Comparison of ENCODE assay signal across 9 mouse cellular contexts in genomic region chr3:66331592-66332400, GRCm38 (mm10). TPM values are rescaled to one million over a fixed set of nuclear protein-coding genes. Genes with fewer than 3 reads are reported as not detected.
DNase-seq lines count a peak whose midpoint lies in the region; ATAC-seq lines count a peak whose summit lies in the region.
"Had no signal": no experiment of that assay in that cellular context is flagged by ENCODE, and none has a peak within 500 bp of the region (broad histone marks: within the 10 kb centered on the region; RNA-seq: fewer than 3 reads in every experiment).

No protein-coding gene starts in this region.

- H3K4me3 ChIP-seq in limb, embryonic 10.5 days = no peak overlapping the region

- H3K9me3 ChIP-seq in limb, embryonic 10.5 days (replicated peaks) = no peaks in the 10 kb centered on the region

- peak overlapping the region; percentile 63; the same call in 1 of the 2 replicates for H3K27ac ChIP-seq in limb, embryonic 10.5 days

- no peaks in the 10 kb centered on the region for H3K36me3 ChIP-seq in limb, embryonic 10.5 days

- peak; percentile 10 to 27 for DNase-seq in B cell, adult 2 months
- peak; percentile 93 for DNase-seq in NIH3T3 (ENCODE audit: low read depth)
- peak; percentile 88 to 94 for DNase-seq in cerebellum, postnatal 10 days
- DNase-seq in frontal cortex, postnatal 14 days (ENCODE audit: low spot score in 2 of 2) = peak; percentile 9 to 32
- peak; percentile 36 to 42 for DNase-seq in kidney, adult 8-10 months
- DNase-seq in limb, embryonic 10.5 days (ENCODE audit: low spot score) = peak; percentile 81
- peak; percentile 2 for DNase-seq in naive thymus-derived CD4-positive, alpha-beta T cell, adult 2 months (ENCODE audit: low read depth)

- 60% methylated on average over 12 of the region's 12 CpGs for whole genome bisulfite sequencing in limb, embryonic 10.5 days

- H3K4me1 ChIP-seq in limb, embryonic 10.5 days = peaks cover 28% of the 10 kb centered on the region

- H3K27me3 ChIP-seq in limb, embryonic 10.5 days (ENCODE audit: low read depth, poor library complexity, severe bottlenecking) = no peaks in the 10 kb centered on the region

- no peak for ATAC-seq in monocyte, adult 5-6 weeks (replicated peaks; ENCODE audit: insufficient number of reproducible peaks, low FRiP score, low TSS enrichment, poor library complexity, severe bottlenecking)

RNA-seq across cellular contexts. Expression of gene Veph1, which starts 35.2 kb away (rescaled TPM):
- polyA plus RNA-seq in limb, embryonic 10.5 days (2016; fragmentation: Nextera tagmentation; extraction: Ambion mirVana) = 0.38 and 1.0 TPM in 2 replicates
- not detected in 3 replicates for total RNA-seq in monocyte, adult 5-6 weeks (2017)
- polyA plus RNA-seq: large intestine, adult 2 months had no signal

Comparison
In these comparisons a context has a peak if more than half of its experiments do, and no peak if none do; other contexts are left out.
1. DNase-seq: peak in every context shown above with its lines; median percentile 93 in NIH3T3; 91 in cerebellum, postnatal 10 days; 81 in limb, embryonic 10.5 days; 39 in kidney, adult 8-10 months; 20 in frontal cortex, postnatal 14 days; 18 in B cell, adult 2 months; 2 in naive thymus-derived CD4-positive, alpha-beta T cell, adult 2 months.